Mouse (Mus musculus) G1E-ER4 (cell line): ENCODE results near the gene Tbck. TPM values are rescaled to one million over a fixed set of nuclear protein-coding genes. Genes with fewer than 3 reads are reported as not detected.
A peak's percentile ranks its signal among the peaks of the same experiment; 100 is the strongest.

ENCODE experiments used
- GATA1 ChIP-seq: IDR thresholded peaks from one replicate; pipeline ENCODE4 v1.8.0; 2012; ENCODE audit warnings: low read length, inconsistent platforms
- polyA plus RNA-seq: library from polyadenylated mRNA; stranded (reverse); fragments of >175 nt; gene quantifications from 2 replicates; pipeline ENCODE4 v1.2.3, GENCODE M21; 2012

Gene Tbck
- polyA plus RNA-seq, 1 experiment, result 2.6 TPM

GRCm38 (mm10) chr3:132807888-132808579 lies 124.1 kb downstream of the Tbck start:
- TF ChIP-seq GATA1, result no peak

GRCm38 (mm10) chr3:132808951-132809350 lies 125.0 kb downstream of the Tbck start:
- no peak for TF ChIP-seq GATA1

- no peak for TF ChIP-seq GATA1
Measured at GRCm38 (mm10) chr3:132811791-132812190, 127.8 kb downstream of the Tbck start.

GRCm38 (mm10) chr3:132812356-132812755 lies 128.4 kb downstream of the Tbck start:
- TF ChIP-seq GATA1, result no peak

- TF ChIP-seq GATA1, result no peak
Measured at GRCm38 (mm10) chr3:132813147-132813546, 129.2 kb downstream of the Tbck start.

GRCm38 (mm10) chr3:132813706-132814497 lies 130.0 kb downstream of the Tbck start:
- TF ChIP-seq GATA1, result no peak

GRCm38 (mm10) chr3:132814791-132815496 lies 131.0 kb downstream of the Tbck start:
- peak; percentile 86 for TF ChIP-seq GATA1

- no peak for TF ChIP-seq GATA1
Measured at GRCm38 (mm10) chr3:132815497-132816326, 131.8 kb downstream of the Tbck start.

- TF ChIP-seq GATA1, result no peak
Measured at GRCm38 (mm10) chr3:132819408-132819807, 135.5 kb downstream of the Tbck start.

GRCm38 (mm10) chr3:132831179-132831873 lies 147.4 kb downstream of the Tbck start:
- no peak for TF ChIP-seq GATA1

- no peak for TF ChIP-seq GATA1
Measured at GRCm38 (mm10) chr3:132835118-132835794, 151.3 kb downstream of the Tbck start.

- TF ChIP-seq GATA1, result no peak
Measured at GRCm38 (mm10) chr3:132837134-132837533, 153.2 kb downstream of the Tbck start.

GRCm38 (mm10) chr3:132838656-132839417 lies 154.9 kb downstream of the Tbck start:
- no peak for TF ChIP-seq GATA1
